Mouse (Mus musculus) bone marrow macrophage, adult 2 months (primary cell): Measurements from ENCODE around the gene Fgfr2. TPM values are rescaled to one million over a fixed set of nuclear protein-coding genes. Genes with fewer than 3 reads are reported as not detected.

Experiments used
- H3K27ac ChIP-seq: 2 replicates; pipeline ENCODE4 v1.5.1; 2012; ENCODE audit warnings: low read depth, low read length; ENCODE audit not compliant: insufficient read depth
- H3K4me1 ChIP-seq: 2 replicates; pipeline ENCODE4 v1.6.1; 2012; ENCODE audit warnings: low read length; ENCODE audit not compliant: control insufficient read depth, insufficient read depth
- H3K4me3 ChIP-seq: 2 replicates; pipeline ENCODE4 v1.5.1; 2012; ENCODE audit warnings: mild to moderate bottlenecking, low read length, moderate library complexity; ENCODE audit not compliant: insufficient read depth
- CTCF ChIP-seq: IDR thresholded peaks from 2 replicates; pipeline ENCODE4 v1.5.1; 2012; ENCODE audit warnings: low read depth, mild to moderate bottlenecking, low read length, moderate library complexity
- POLR2A ChIP-seq: IDR thresholded peaks from 2 replicates; pipeline ENCODE4 v1.6.1; 2012; ENCODE audit warnings: mild to moderate bottlenecking, low read depth, low read length, borderline replicate concordance
- polyA plus RNA-seq: library from polyadenylated mRNA; stranded (reverse); fragments of >200 nt; gene quantifications from 2 replicates; pipeline ENCODE4 v1.2.4, GENCODE M21; 2012; ENCODE audit not compliant: missing spikeins, insufficient read depth, insufficient read length

The Fgfr2 gene
- polyA plus RNA-seq, 1 experiment = 0.27 TPM

- Histone ChIP-seq H3K4me1 (peaks cover 49% of the 10 kb centered on the region), H3K4me3 (no peak overlapping the region), H3K27ac (peak overlapping the region; percentile 80)
- TF ChIP-seq CTCF (no peak), POLR2A (no peak)
Measured at GRCm38 (mm10) chr7:132659633-132660032, 463.5 kb downstream of the Fgfr2 start.

- peaks cover 50% of the 10 kb centered on the region for H3K4me1 ChIP-seq
- TF ChIP-seq CTCF = no peak
- TF ChIP-seq POLR2A = no peak
- H3K27ac ChIP-seq = peak overlapping the region; percentile 80
- H3K4me3 ChIP-seq = no peak overlapping the region
Measured at GRCm38 (mm10) chr7:132658688-132659087, 464.5 kb downstream of the Fgfr2 start.

GRCm38 (mm10) chr7:132658058-132658450 is 465.1 kb downstream of the Fgfr2 start:
- TF ChIP-seq CTCF = no peak
- TF ChIP-seq POLR2A = no peak
- Histone ChIP-seq H3K4me3 (peak overlapping the region; percentile 8; the same call in 1 of the 2 replicates), H3K4me1 (peaks cover 55% of the 10 kb centered on the region), H3K27ac (peak overlapping the region; percentile 80)

GRCm38 (mm10) chr7:132657371-132658057 is 465.6 kb downstream of the Fgfr2 start:
- peak overlapping the region; percentile 80 for H3K27ac ChIP-seq
- TF ChIP-seq CTCF (no peak), POLR2A (no peak)
- H3K4me1 ChIP-seq = peaks cover 58% of the 10 kb centered on the region
- no peak overlapping the region for H3K4me3 ChIP-seq

GRCm38 (mm10) chr7:132656548-132656947 is 466.6 kb downstream of the Fgfr2 start:
- H3K4me3 ChIP-seq = no peak overlapping the region
- H3K27ac ChIP-seq = peak overlapping the region; percentile 81
- TF ChIP-seq CTCF (peak; percentile 92), POLR2A (no peak)
- peaks cover 58% of the 10 kb centered on the region for H3K4me1 ChIP-seq

- Histone ChIP-seq H3K4me3 (no peak overlapping the region), H3K27ac (peak overlapping the region; percentile 81), H3K4me1 (peaks cover 55% of the 10 kb centered on the region)
- TF ChIP-seq POLR2A (no peak), CTCF (peak; percentile 76)
Measured at GRCm38 (mm10) chr7:132656075-132656474, 467.1 kb downstream of the Fgfr2 start.

- no peak overlapping the region for H3K27ac ChIP-seq
- no peak for TF ChIP-seq POLR2A
- no peak for TF ChIP-seq CTCF
- peaks cover 39% of the 10 kb centered on the region for H3K4me1 ChIP-seq
Measured at GRCm38 (mm10) chr7:132654412-132654811, 468.7 kb downstream of the Fgfr2 start.

GRCm38 (mm10) chr7:132646514-132646913 is 476.6 kb downstream of the Fgfr2 start:
- Histone ChIP-seq H3K27ac (no peak overlapping the region), H3K4me1 (no peaks in the 10 kb centered on the region), H3K4me3 (no peak overlapping the region)
- TF ChIP-seq POLR2A (no peak), CTCF (no peak)

More at GRCm38 (mm10) chr7:132654412-132654811, 468.7 kb downstream of the Fgfr2 start:
- no peak overlapping the region for H3K4me3 ChIP-seq

- TF ChIP-seq POLR2A = no peak
- TF ChIP-seq CTCF = no peak
- Histone ChIP-seq H3K27ac (no peak overlapping the region), H3K4me3 (no peak overlapping the region), H3K4me1 (no peaks in the 10 kb centered on the region)
Measured at GRCm38 (mm10) chr7:132644605-132645279, 478.4 kb downstream of the Fgfr2 start.

GRCm38 (mm10) chr7:132641606-132642005 is 481.5 kb downstream of the Fgfr2 start:
- no peak overlapping the region for H3K4me3 ChIP-seq
- no peaks in the 10 kb centered on the region for H3K4me1 ChIP-seq
- TF ChIP-seq CTCF (no peak), POLR2A (no peak)
- no peak overlapping the region for H3K27ac ChIP-seq
